Mouse (Mus musculus) G1E (cell line): Measurements from ENCODE around the gene Bpifa5.
"Not testable (repeated sequence)": the region's sequence is repeated elsewhere in the genome, so short reads cannot be mapped to it uniquely, and the experiment has no call there.

ENCODE experiments used
- CTCF ChIP-seq: IDR thresholded peaks from 2 replicates; pipeline ENCODE4 v1.5.1; 2012; ENCODE audit warnings: low read depth, low read length, inconsistent platforms, mixed read lengths
- GATA1 ChIP-seq: IDR thresholded peaks from 2 replicates; pipeline ENCODE4 v1.6.1; 2012; ENCODE audit warnings: borderline replicate concordance, low read length, inconsistent platforms, mixed read lengths
- POLR2AphosphoS5 ChIP-seq: IDR thresholded peaks from 2 replicates; pipeline ENCODE4 v1.6.1; 2012; ENCODE audit warnings: low read depth, low read length, inconsistent platforms; ENCODE audit not compliant: insufficient replicate concordance
- TAL1 ChIP-seq: conservative IDR thresholded peaks from 2 replicates; pipeline ENCODE4 v1.6.1; 2012; ENCODE audit warnings: low read depth, low read length, inconsistent platforms, mixed read lengths

GRCm38 (mm10) chr2:154181900-154182299, 19.5 kb downstream of the Bpifa5 start:
- TF ChIP-seq CTCF, GATA1, POLR2AphosphoS5, TAL1: not testable (repeated sequence)
